Mouse (Mus musculus): ENCODE data around the gene Tcf20. TPM values are rescaled to one million over a fixed set of nuclear protein-coding genes. Genes with fewer than 3 reads are reported as not detected.

The Tcf20 gene
- polyA plus RNA-seq, 1 experiment: 38.3 TPM

- DNase-seq (ENCODE audit: extremely low spot score in 1 of 2, low spot score in 1 of 2): no peak
Measured at GRCm38 (mm10) chr15:82962536-82962935, 25.1 kb downstream of the Tcf20 start.

DNA sequence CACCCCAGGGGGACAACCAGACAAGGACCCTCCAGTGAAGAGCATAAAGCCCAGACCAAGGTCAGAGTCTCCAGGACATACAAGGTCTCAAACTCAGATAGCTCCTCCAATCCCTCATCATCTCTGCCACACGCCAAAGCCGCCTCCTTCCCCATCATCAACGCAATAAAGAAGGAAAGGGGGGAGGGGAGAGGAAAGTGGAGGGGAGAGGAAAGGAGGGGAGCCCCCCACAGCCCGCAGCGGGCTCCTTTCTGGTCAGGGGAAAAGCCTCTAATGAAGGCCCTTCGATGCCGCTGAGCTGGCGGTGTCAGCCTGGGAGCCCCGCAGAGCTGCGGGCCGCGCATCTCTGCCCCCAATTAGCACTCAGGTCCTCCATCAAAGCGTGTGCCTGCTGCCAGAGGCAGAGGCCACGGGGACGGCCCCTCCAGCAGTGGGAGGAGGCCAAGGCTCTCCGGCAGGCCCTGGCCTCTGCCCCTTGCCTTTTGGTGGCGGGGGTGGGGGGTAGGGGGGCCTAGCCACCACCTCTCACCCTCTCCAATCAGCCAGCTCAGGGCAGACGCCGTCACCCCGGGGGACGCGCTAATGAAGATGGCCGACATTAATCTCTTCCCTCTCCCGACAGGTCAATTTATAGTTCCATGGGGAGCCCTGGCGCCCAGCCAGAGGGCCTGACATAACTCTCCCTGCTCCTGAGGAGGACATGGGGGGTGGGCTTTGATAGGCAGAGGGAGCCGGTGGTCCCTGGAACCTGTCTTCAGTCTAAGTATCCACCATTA, 26.7 kb downstream of the Tcf20 start:
- DNase-seq (ENCODE audit: extremely low spot score in 1 of 2, low spot score in 1 of 2): no peak

- no peak for DNase-seq (ENCODE audit: extremely low spot score in 1 of 2, low spot score in 1 of 2)
Measured at GRCm38 (mm10) chr15:82959151-82959550, 28.5 kb downstream of the Tcf20 start.

DNA sequence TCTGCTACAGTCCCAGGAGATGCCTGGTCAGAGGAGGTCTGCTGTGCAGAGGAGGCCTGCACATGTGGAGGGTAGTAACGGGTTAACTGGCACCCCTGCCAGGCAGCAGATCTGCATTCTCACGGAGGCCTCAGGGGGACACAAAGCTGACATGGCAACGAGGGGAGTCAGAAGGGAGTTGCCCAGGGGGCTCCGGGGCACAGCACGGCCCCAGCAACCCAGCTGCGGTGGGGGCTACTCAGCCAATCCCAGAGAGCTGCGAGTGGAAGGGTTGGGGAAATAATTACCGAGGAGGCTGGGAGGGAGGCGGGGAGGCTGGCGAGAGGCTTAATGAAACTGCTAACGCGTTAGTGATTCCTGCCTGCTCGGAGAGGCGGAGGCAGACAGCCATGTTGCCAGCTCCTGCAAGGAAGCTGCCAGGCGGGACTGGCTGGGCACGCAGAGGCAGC, 29.4 kb downstream of the Tcf20 start:
- peak in 1 of 2 experiments; percentile 78 for DNase-seq (ENCODE audit: extremely low spot score in 1 of 2, low spot score in 1 of 2)

- no peak for DNase-seq (ENCODE audit: extremely low spot score in 1 of 2, low spot score in 1 of 2)
Measured at GRCm38 (mm10) chr15:82956721-82957120, 31.0 kb downstream of the Tcf20 start.

DNA sequence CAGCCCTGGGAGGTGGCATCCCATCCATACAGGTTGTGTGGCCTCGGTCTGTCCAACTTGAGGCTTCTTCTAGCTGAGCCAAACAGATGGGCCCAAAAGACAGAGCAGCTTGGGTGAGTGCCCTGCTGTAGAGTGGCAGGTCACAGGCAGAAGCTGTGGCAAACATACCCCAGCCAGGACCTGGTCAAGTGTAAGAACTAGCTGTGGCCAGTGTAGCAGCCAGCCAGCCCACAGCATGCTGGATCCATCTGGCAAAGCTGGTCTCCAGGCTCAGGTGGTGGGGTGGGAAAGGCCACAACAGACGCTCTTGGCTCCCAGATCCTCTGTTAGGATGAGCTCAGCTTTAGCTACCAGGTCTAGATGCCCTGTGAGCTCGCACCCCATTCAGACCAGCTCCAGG, 31.4 kb downstream of the Tcf20 start:
- DNase-seq (ENCODE audit: extremely low spot score in 1 of 2, low spot score in 1 of 2): no peak

GRCm38 (mm10) chr15:82955286-82955685, 32.4 kb downstream of the Tcf20 start:
- DNase-seq (ENCODE audit: extremely low spot score in 1 of 2, low spot score in 1 of 2): no peak

DNA sequence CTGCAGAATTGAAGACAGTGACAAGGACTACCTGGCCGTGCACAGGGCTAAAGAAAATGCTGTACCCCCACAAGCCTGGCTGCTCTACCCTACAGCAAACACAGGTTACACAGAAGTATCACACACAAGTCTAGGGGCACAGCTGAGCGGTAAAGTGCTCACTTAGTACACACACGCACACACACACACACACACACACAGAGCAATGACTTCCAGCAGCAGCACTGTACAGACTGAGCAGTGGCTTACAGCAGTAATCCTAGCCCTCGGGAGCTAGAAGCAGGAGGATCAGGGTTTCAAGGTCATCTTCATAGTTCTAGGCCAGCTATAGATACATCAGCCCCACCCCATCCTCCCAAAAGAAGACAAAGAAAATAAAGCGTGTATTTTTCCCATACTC, 33.6 kb downstream of the Tcf20 start:
- no peak for DNase-seq (ENCODE audit: extremely low spot score in 1 of 2, low spot score in 1 of 2)

- DNase-seq (ENCODE audit: extremely low spot score in 1 of 2, low spot score in 1 of 2): no peak
Measured at GRCm38 (mm10) chr15:82953096-82953495, 34.6 kb downstream of the Tcf20 start.

GRCm38 (mm10) chr15:82952292-82952705, 35.4 kb downstream of the Tcf20 start:
- no peak for DNase-seq (ENCODE audit: extremely low spot score in 1 of 2, low spot score in 1 of 2)

DNA sequence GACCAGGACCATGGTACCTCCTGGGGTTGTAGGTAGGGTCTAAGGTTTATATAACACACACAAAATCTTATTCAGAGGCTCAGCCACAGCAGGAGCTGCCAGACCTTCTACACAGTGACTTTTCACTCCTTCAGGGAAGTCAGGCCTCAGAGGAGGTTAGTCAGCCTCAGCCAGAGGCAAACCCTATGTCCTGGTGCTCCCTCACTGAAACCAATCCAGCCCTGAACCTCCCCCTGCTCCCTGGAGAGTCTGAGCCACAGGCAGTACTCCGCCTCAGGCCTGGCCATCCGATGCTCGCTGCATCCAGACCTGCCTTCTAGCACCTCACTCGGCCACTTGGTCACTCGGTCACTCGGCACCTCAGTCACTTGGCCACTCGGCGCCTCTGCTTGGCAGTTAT, 37.4 kb downstream of the Tcf20 start:
- no peak for DNase-seq (ENCODE audit: extremely low spot score in 1 of 2, low spot score in 1 of 2)

GRCm38 (mm10) chr15:82947431-82947830, 40.2 kb downstream of the Tcf20 start:
- DNase-seq (ENCODE audit: extremely low spot score in 1 of 2, low spot score in 1 of 2): no peak

- no peak for DNase-seq (ENCODE audit: extremely low spot score in 1 of 2, low spot score in 1 of 2)
Measured at GRCm38 (mm10) chr15:82944479-82945195, 43.0 kb downstream of the Tcf20 start.

DNA sequence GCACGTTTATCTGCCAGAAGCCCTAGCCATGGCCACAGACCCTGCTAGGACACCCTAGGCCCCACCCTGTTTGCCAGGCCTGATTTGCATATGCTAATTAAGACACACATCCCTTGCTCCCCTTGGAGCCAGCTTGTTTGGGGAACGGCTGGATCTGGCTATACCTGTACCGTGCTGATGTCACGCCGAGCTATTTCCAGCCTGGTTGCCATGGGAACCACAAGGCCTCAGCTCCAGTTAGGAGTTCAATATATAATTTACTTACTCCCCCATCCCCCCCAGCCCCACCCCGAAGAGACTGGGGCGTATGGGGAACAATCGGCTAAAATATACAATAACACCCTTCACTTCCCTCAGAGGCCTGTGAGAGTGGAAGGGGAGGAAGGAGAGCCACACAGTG, 45.9 kb downstream of the Tcf20 start:
- peak; percentile 75 to 83 for DNase-seq (ENCODE audit: extremely low spot score in 1 of 2, low spot score in 1 of 2)

- DNase-seq (ENCODE audit: extremely low spot score in 1 of 2, low spot score in 1 of 2): peak in 1 of 2 experiments; percentile 71
Measured at GRCm38 (mm10) chr15:82940494-82941214, 47.0 kb downstream of the Tcf20 start.

DNA sequence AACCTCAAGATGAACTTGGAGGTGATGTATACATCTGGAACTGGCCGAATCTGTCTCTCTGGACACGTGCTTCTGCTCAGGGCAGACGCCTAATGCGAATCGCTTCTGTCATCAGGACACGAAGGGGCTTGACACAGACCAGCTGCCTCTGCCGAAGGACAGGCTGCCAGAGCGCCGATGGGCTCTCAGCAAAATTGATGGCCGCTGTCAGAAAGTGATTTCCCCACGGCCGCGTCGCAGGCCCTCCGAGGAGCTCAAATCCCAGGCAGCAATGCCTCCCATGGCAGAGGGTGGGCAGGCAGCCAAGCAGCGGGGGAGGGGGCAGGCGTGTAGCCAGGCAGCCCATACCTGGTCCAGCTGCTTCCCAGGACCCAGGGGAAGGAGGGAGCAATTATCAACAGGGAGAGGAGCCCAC, 49.5 kb downstream of the Tcf20 start:
- no peak for DNase-seq (ENCODE audit: extremely low spot score in 1 of 2, low spot score in 1 of 2)

GRCm38 (mm10) chr15:82937428-82937992, 50.2 kb downstream of the Tcf20 start:
- DNase-seq (ENCODE audit: extremely low spot score in 1 of 2, low spot score in 1 of 2): no peak

GRCm38 (mm10) chr15:82934971-82935370, 52.7 kb downstream of the Tcf20 start:
- DNase-seq (ENCODE audit: extremely low spot score in 1 of 2, low spot score in 1 of 2): no peak

DNA sequence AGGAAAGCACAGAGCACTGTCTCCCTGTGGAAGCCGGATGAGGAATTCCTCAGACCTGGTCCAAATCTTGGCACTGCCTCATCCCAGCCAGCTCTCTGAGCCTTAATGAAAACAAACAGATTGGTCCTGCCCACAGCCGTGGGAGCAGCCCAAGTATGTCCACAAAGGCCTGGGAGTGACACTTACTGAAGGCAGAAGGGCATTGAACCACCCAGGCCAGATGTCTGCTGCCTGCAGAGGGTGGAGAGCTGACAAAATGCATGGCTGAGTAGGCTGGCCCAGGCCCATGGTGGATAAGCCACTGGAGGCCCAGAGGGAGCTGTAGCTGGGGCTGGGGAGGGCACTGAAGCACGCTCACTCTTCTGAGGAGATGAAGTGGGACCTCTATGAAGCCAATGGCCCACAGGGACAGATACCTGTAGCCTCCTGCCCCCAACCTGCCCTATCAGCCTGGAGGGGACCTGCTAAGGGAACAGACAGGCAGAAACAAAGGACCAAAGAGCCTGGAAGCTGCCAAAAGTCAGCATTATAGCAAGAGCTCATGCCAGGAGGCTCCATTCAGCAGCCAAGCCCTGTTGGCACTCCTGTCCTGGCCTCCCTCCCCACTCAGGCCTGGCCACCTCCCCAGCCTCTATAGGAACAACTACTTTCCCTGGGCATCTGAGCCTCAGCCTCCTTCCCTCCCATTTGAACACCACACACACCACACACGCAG, 54.6 kb downstream of the Tcf20 start:
- DNase-seq (ENCODE audit: extremely low spot score in 1 of 2, low spot score in 1 of 2): no peak

DNA sequence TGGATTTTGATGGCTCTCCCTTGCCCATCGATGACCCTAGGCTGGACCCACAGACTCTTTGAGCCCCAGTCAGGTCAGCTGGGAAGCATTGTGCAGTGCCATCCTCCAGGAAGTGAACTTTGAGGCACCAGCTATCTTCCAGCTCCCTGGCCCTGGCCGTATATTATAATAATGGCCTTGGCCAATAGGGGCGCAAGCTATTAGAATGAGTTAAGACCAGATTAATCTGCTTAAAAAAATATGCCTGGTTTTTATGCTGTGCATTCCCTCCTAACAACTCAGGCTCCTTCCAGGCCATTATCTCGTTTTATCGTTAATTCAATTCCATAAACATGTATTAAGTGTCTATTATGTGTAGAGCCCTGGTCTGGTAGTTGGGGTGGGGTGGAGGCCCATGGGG, 56.2 kb downstream of the Tcf20 start:
- no peak for DNase-seq (ENCODE audit: extremely low spot score in 1 of 2, low spot score in 1 of 2)

Data from frontal cortex, adult 2 months (tissue).